Mouse (Mus musculus): ENCODE measurements around the gene Ahdc1.

GRCm38 (mm10) chr4:133117556-133118411 is 106.7 kb downstream of the Ahdc1 start:
- no peak for TF ChIP-seq CTCF (IDR thresholded peaks at IDR 0.05; ENCODE audit: control insufficient read depth, insufficient read depth, low read length)
- no peak for TF ChIP-seq POLR2A (IDR thresholded peaks at IDR 0.05; ENCODE audit: borderline replicate concordance, control insufficient read depth, low read depth, low read length)
